Mouse (Mus musculus) MEL (cell line): ENCODE data around the gene Csgalnact2. TPM values are rescaled to one million over a fixed set of nuclear protein-coding genes. Genes with fewer than 3 reads are reported as not detected.

Experiments
- DNase-seq: peaks from one replicate; pipeline ENCODE4 v3.0.0; 2011; ENCODE audit warnings: low read depth, low spot score
- H3K27ac ChIP-seq: 2 replicates; pipeline ENCODE4 v1.5.1; 2012; ENCODE audit warnings: low read depth, mild to moderate bottlenecking, control low read depth, low read length, moderate library complexity; ENCODE audit not compliant: control insufficient read depth
- H3K27me3 ChIP-seq, 2 experiments: fragments of 150-350 bp in 1 of 2; sonication (generic) in 1 of 2; 2 replicates each; pipeline ENCODE4 v1.6.1; 2012; ENCODE audit warnings: low read length in 2 of 2, mild to moderate bottlenecking in 2 of 2, improper control_type of control experiment in 1 of 2, moderate library complexity in 1 of 2; ENCODE audit not compliant: insufficient read depth in 2 of 2, control insufficient read depth in 1 of 2
- H3K36me3 ChIP-seq, 2 experiments: 2 replicates each; pipeline ENCODE4 v1.6.1; 2012 to 2014; ENCODE audit warnings: low read length in 2 of 2, improper control_type of control experiment in 1 of 2, inconsistent platforms in 1 of 2, mild to moderate bottlenecking in 1 of 2; ENCODE audit not compliant: insufficient read depth in 2 of 2, control insufficient read depth in 1 of 2
- H3K4me1 ChIP-seq, 2 experiments: fragments of 150-350 bp in 1 of 2; sonication (generic) in 1 of 2; 2 replicates each; pipeline ENCODE4 v1.6.1; 2012; ENCODE audit warnings: low read length in 2 of 2, improper control_type of control experiment in 1 of 2, mild to moderate bottlenecking in 1 of 2; ENCODE audit not compliant: insufficient read depth in 2 of 2, control insufficient read depth in 1 of 2
- H3K4me3 ChIP-seq, 2 experiments: fragments of 150-350 bp in 1 of 2; sonication (generic) in 1 of 2; 2 replicates each; pipeline ENCODE4 v1.5.1; 2012; ENCODE audit warnings: low read depth in 2 of 2, low read length in 2 of 2, mild to moderate bottlenecking in 2 of 2, moderate library complexity in 2 of 2, control low read depth in 1 of 2, improper control_type of control experiment in 1 of 2; ENCODE audit not compliant: control insufficient read depth in 1 of 2, insufficient read depth in 1 of 2
- H3K79me2 ChIP-seq: 2 replicates; pipeline ENCODE4 v1.6.1; 2012; ENCODE audit warnings: mild to moderate bottlenecking, low read length, moderate library complexity; ENCODE audit not compliant: control insufficient read depth, poor library complexity, insufficient read depth
- H3K9ac ChIP-seq: 2 replicates; pipeline ENCODE4 v1.6.1; 2012; ENCODE audit warnings: low read depth, mild to moderate bottlenecking, control low read depth, low read length, moderate library complexity; ENCODE audit not compliant: control insufficient read depth, poor library complexity, severe bottlenecking
- H3K9me3 ChIP-seq: fragments of 150-350 bp; sonication (generic); replicated peaks from 2 replicates; pipeline ENCODE4 v1.6.1; 2012; ENCODE audit warnings: mild to moderate bottlenecking, low read length, improper control_type of control experiment, moderate library complexity; ENCODE audit not compliant: insufficient read depth
- BHLHE40 ChIP-seq: IDR thresholded peaks from 2 replicates; pipeline ENCODE4 v1.6.1; 2012; ENCODE audit warnings: low read depth, mild to moderate bottlenecking, inconsistent platforms, low read length, improper control_type of control experiment, borderline replicate concordance
- CTCF ChIP-seq, 3 experiments: IDR thresholded peaks in 2 of 3; conservative IDR thresholded peaks in 1 of 3; 2 replicates each; pipeline ENCODE4 v1.5.1; 2011 to 2012; ENCODE audit warnings: low read length in 3 of 3, low read depth in 2 of 3, mild to moderate bottlenecking in 2 of 3, improper control_type of control experiment in 1 of 3, inconsistent platforms in 1 of 3, mixed read lengths in 1 of 3, moderate library complexity in 1 of 3; ENCODE audit not compliant: control insufficient read depth in 1 of 3, insufficient read depth in 1 of 3, poor library complexity in 1 of 3, severe bottlenecking in 1 of 3
- EP300 ChIP-seq, 2 experiments: IDR thresholded peaks; 2 replicates each; pipeline ENCODE4 v1.6.1; 2011; ENCODE audit warnings: improper control_type of control experiment in 2 of 2, low read length in 2 of 2, low read depth in 1 of 2, mild to moderate bottlenecking in 1 of 2
- GABPA ChIP-seq: IDR thresholded peaks from 2 replicates; pipeline ENCODE4 v1.6.1; 2012; ENCODE audit warnings: low read depth, mild to moderate bottlenecking, inconsistent platforms, low read length, improper control_type of control experiment, moderate library complexity
- KAT2A ChIP-seq: conservative IDR thresholded peaks from 2 replicates; pipeline ENCODE4 v1.6.1; 2012; ENCODE audit warnings: low read depth, low read length, improper control_type of control experiment, inconsistent platforms
- MAFK ChIP-seq: IDR thresholded peaks from 2 replicates; pipeline ENCODE4 v1.6.1; 2011; ENCODE audit warnings: low read depth, mild to moderate bottlenecking, low read length, improper control_type of control experiment, borderline replicate concordance
- MXI1 ChIP-seq: IDR thresholded peaks from 2 replicates; pipeline ENCODE4 v1.6.1; 2011; ENCODE audit warnings: mild to moderate bottlenecking, low read depth, low read length, improper control_type of control experiment
- MYB ChIP-seq: IDR thresholded peaks from 2 replicates; pipeline ENCODE4 v1.6.1; 2011; ENCODE audit warnings: mild to moderate bottlenecking, low read depth, low read length, improper control_type of control experiment
- NELFE ChIP-seq: IDR thresholded peaks from 2 replicates; pipeline ENCODE4 v1.6.1; 2011; ENCODE audit warnings: low read depth, low read length, improper control_type of control experiment
- NRF1 ChIP-seq: IDR thresholded peaks from 2 replicates; pipeline ENCODE4 v1.6.1; 2014; ENCODE audit warnings: low read depth, mild to moderate bottlenecking, inconsistent platforms, low read length, improper control_type of control experiment, moderate library complexity; ENCODE audit not compliant: poor library complexity, insufficient read depth, severe bottlenecking
- SIN3A ChIP-seq: IDR thresholded peaks from 2 replicates; pipeline ENCODE4 v1.6.1; 2012; ENCODE audit warnings: low read length, improper control_type of control experiment, inconsistent platforms
- SMC3 ChIP-seq: IDR thresholded peaks from 2 replicates; pipeline ENCODE4 v1.6.1; 2011; ENCODE audit warnings: low read depth, low read length, improper control_type of control experiment
- TAL1 ChIP-seq: IDR thresholded peaks from 2 replicates; pipeline ENCODE4 v1.6.1; 2012; ENCODE audit warnings: mild to moderate bottlenecking, inconsistent platforms, low read length, moderate library complexity, mixed read lengths
- TBP ChIP-seq: IDR thresholded peaks from 2 replicates; pipeline ENCODE4 v1.8.0; 2011; ENCODE audit warnings: low read depth, low read length, improper control_type of control experiment
- USF2 ChIP-seq, 2 experiments: IDR thresholded peaks; 2 replicates each; pipeline ENCODE4 v1.6.1; 2011 to 2012; ENCODE audit warnings: improper control_type of control experiment in 2 of 2, low read length in 2 of 2, borderline replicate concordance in 1 of 2, inconsistent platforms in 1 of 2, low read depth in 1 of 2, mild to moderate bottlenecking in 1 of 2; ENCODE audit not compliant: insufficient read depth in 1 of 2
- polyA plus RNA-seq, 2 experiments: library from polyadenylated mRNA; stranded (reverse) in 1 of 2; unstranded in 1 of 2; fragments of >175 nt in 1 of 2; fragments of >200 nt in 1 of 2; gene quantifications; 2 replicates each; pipeline versions ENCODE4 v1.2.1 to v1.2.4; 2012; ENCODE audit warnings: low replicate concordance in 2 of 2, low read depth in 1 of 2; ENCODE audit not compliant: insufficient read length in 2 of 2, insufficient read depth in 1 of 2, missing spikeins in 1 of 2
- total RNA-seq: library from RNA; depleted of rRNA; stranded (reverse); fragments of 300-350 nt; gene quantifications from 2 replicates; pipeline ENCODE4 v1.2.3, GENCODE M21; 2012

Csgalnact2 gene
- total and polyA plus RNA-seq, 3 experiments, result 17.5 to 119 (median 22.4) TPM

- H3K36me3 ChIP-seq, result no peaks in the 10 kb centered on the region
- no peak for TF ChIP-seq TBP
- no peak for TF ChIP-seq SMC3
- no peak for TF ChIP-seq NRF1
- no peak for TF ChIP-seq BHLHE40
- no peak for TF ChIP-seq USF2 (IDR thresholded peaks at IDR 0.05; ENCODE audit: borderline replicate concordance in 1 of 2, insufficient read depth in 1 of 2, low read depth in 1 of 2, low read length in 2 of 2)
- TF ChIP-seq SIN3A, result no peak
- TF ChIP-seq MXI1, result no peak
- no peak for TF ChIP-seq NELFE
- no peak for TF ChIP-seq KAT2A
- no peak overlapping the region for H3K27ac ChIP-seq
- no peak for DNase-seq
- H3K79me2 ChIP-seq, result no peaks in the 10 kb centered on the region
- no peaks in the 10 kb centered on the region for H3K9me3 ChIP-seq
- no peaks in the 10 kb centered on the region for H3K27me3 ChIP-seq
- no peak overlapping the region for H3K4me3 ChIP-seq
- no peaks in the 10 kb centered on the region for H3K4me1 ChIP-seq
- H3K9ac ChIP-seq, result no peak overlapping the region
These were observed 50.0 kb downstream of the Csgalnact2 start for GRCm38 (mm10) chr6:118088750-118089440.

DNA sequence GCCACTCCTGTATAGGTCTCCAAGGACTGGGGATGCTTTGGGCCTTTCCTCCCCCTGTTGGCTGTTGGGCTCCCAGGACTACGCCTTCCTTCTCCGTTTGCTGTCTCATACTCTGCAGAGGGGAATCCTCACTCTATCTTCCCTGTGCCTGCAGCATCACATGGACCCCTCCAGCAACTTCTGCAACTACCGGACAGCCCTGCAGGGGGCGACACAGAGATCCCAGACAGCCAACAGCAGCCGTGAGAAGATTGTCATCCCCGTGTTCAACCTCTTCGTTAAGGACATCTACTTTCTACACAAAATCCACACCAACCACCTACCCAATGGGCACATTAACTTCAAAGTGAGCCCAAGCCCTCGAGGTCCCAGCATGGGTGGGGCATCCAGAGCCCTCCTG, 51.0 kb downstream of the Csgalnact2 start:
- no peak overlapping the region for H3K4me3 ChIP-seq
- H3K27me3 ChIP-seq, result no peaks in the 10 kb centered on the region
- no peak for DNase-seq
- TF ChIP-seq MAFK, result no peak
- no peak for TF ChIP-seq GABPA
- TF ChIP-seq SMC3, result peak; percentile 15; the same call in 1 of the 2 replicates
- TF ChIP-seq CTCF (IDR thresholded peaks at IDR 0.05 in 2 of 3, conservative IDR thresholded peaks at IDR 0.05 in 1 of 3; ENCODE audit: control insufficient read depth in 1 of 3, insufficient read depth in 1 of 3, low read depth in 2 of 3, low read length in 3 of 3, poor library complexity in 1 of 3, severe bottlenecking in 1 of 3), result peak; percentile 30 to 63 (median 57); a peak in 5 of 6 replicates
- H3K27ac ChIP-seq, result no peak overlapping the region
- H3K79me2 ChIP-seq, result no peaks in the 10 kb centered on the region
- no peaks in the 10 kb centered on the region for H3K36me3 ChIP-seq
- no peaks in the 10 kb centered on the region for H3K4me1 ChIP-seq
- H3K9ac ChIP-seq, result no peak overlapping the region
- H3K9me3 ChIP-seq, result no peaks in the 10 kb centered on the region

- H3K79me2 ChIP-seq, result no peaks in the 10 kb centered on the region
- no peak for DNase-seq
- TF ChIP-seq MYB, result no peak
- no peak for TF ChIP-seq EP300 (IDR thresholded peaks at IDR 0.05; ENCODE audit: low read depth in 1 of 2, low read length in 2 of 2)
- no peak for TF ChIP-seq TAL1
- TF ChIP-seq MAFK, result no peak
- no peak overlapping the region for H3K4me3 ChIP-seq
- no peaks in the 10 kb centered on the region for H3K27me3 ChIP-seq
- no peak overlapping the region for H3K9ac ChIP-seq
- no peak overlapping the region for H3K27ac ChIP-seq
- no peaks in the 10 kb centered on the region for H3K4me1 ChIP-seq
- no peaks in the 10 kb centered on the region for H3K9me3 ChIP-seq
- H3K36me3 ChIP-seq, result no peaks in the 10 kb centered on the region
These were observed 54.3 kb downstream of the Csgalnact2 start for GRCm38 (mm10) chr6:118084596-118084995.
